Mouse (Mus musculus) midbrain, embryonic 11.5 days (tissue): Measurements from ENCODE around the gene Slc11a1. TPM values are rescaled to one million over a fixed set of nuclear protein-coding genes. Genes with fewer than 3 reads are reported as not detected.
A peak's percentile ranks its signal among the peaks of the same experiment; 100 is the strongest.

Experiments
- ATAC-seq: fragments of 200-750 bp; cut with Nextera tagmentation; 2 replicates; pipeline ENCODE4 v1.8.0; 2017; ENCODE audit warnings: moderate TSS enrichment, moderate library complexity; ENCODE audit not compliant: low FRiP score
- DNase-seq: peaks from one replicate; pipeline ENCODE4 v3.0.0; 2015; ENCODE audit warnings: low spot score; ENCODE audit errors: missing footprints
- H3K27ac ChIP-seq: fragments of 300-500 bp; sonication (generic); 2 replicates; pipeline ENCODE4 v1.5.1; 2014; ENCODE audit warnings: low read depth, low read length
- H3K27me3 ChIP-seq: fragments of 300-500 bp; sonication (generic); 2 replicates; pipeline ENCODE4 v1.6.1; 2014; ENCODE audit warnings: mild to moderate bottlenecking, low read length, moderate library complexity, mixed read lengths; ENCODE audit not compliant: control insufficient read depth, insufficient read depth
- H3K36me3 ChIP-seq: fragments of 300-500 bp; sonication (generic); 2 replicates; pipeline ENCODE4 v1.6.1; 2014; ENCODE audit warnings: mild to moderate bottlenecking, low read length, moderate library complexity, mixed read lengths; ENCODE audit not compliant: control insufficient read depth, insufficient read depth
- H3K4me1 ChIP-seq: fragments of 300-500 bp; sonication (generic); 2 replicates; pipeline ENCODE4 v1.6.1; 2014; ENCODE audit warnings: low read length; ENCODE audit not compliant: control insufficient read depth, insufficient read depth
- H3K4me2 ChIP-seq: fragments of 300-500 bp; sonication (generic); 2 replicates; pipeline ENCODE4 v1.6.1; 2014; ENCODE audit warnings: mild to moderate bottlenecking, moderate library complexity
- H3K4me3 ChIP-seq: fragments of 300-500 bp; sonication (generic); 2 replicates; pipeline ENCODE4 v1.5.1; 2014; ENCODE audit warnings: low read depth, low read length
- H3K9ac ChIP-seq: fragments of 300-500 bp; sonication (generic); 2 replicates; pipeline ENCODE4 v1.6.1; 2014; ENCODE audit warnings: low read length
- H3K9me3 ChIP-seq: fragments of 300-500 bp; sonication (generic); 2 replicates; pipeline ENCODE4 v1.6.1; 2016; ENCODE audit warnings: low read length; ENCODE audit not compliant: control insufficient read depth
- WGBS: fragments of 180-500 bp; shearing (Covaris S2); extraction: QIAGEN DNeasy Blood & Tissue Kit; methylation state at CpG from one replicate; pipeline ENCODE4 v1.1.7; 2014; 5-methylcytosine and 5-hydroxymethylcytosine counted together
- polyA plus RNA-seq: library from polyadenylated mRNA; unstranded; fragments of >200 nt; fragmentation: Nextera tagmentation; extraction: Ambion mirVana; gene quantifications from 2 replicates; pipeline ENCODE4 v1.2.1, GENCODE M21; 2014

The Slc11a1 gene
- polyA plus RNA-seq, 1 experiment from 2014 or later: 1.6 TPM

GRCm38 (mm10) chr1:74389831-74390286 lies 14.9 kb downstream of the Slc11a1 start:
- peaks cover 10% of the 10 kb centered on the region for H3K27me3 ChIP-seq
- 5% methylated on average over 29 of the region's 29 CpGs for WGBS
- H3K36me3 ChIP-seq: peaks cover 8% of the 10 kb centered on the region
- H3K4me2 ChIP-seq: peak overlapping the region; percentile 39
- ATAC-seq (no peak), DNase-seq (peak; percentile 91)
- no peak overlapping the region for H3K27ac ChIP-seq
- peak overlapping the region; percentile 15; the same call in 1 of the 2 replicates for H3K4me3 ChIP-seq
- H3K9me3 ChIP-seq: no peaks in the 10 kb centered on the region
- peaks cover 26% of the 10 kb centered on the region for H3K4me1 ChIP-seq
- peak overlapping the region; percentile 42; the same call in 1 of the 2 replicates for H3K9ac ChIP-seq

- H3K9ac ChIP-seq: peak overlapping the region; percentile 42; the same call in 1 of the 2 replicates
- H3K27me3 ChIP-seq: peaks cover 10% of the 10 kb centered on the region
- ATAC-seq (no peak), DNase-seq (peak; percentile 92)
- H3K9me3 ChIP-seq: no peaks in the 10 kb centered on the region
- H3K4me1 ChIP-seq: peaks cover 26% of the 10 kb centered on the region
- H3K27ac ChIP-seq: no peak overlapping the region
- peaks cover 13% of the 10 kb centered on the region for H3K36me3 ChIP-seq
- WGBS: 7% methylated on average over 21 of the region's 21 CpGs
- peak overlapping the region; percentile 15; the same call in 1 of the 2 replicates for H3K4me3 ChIP-seq
- H3K4me2 ChIP-seq: peak overlapping the region; percentile 79
Observed at GRCm38 (mm10) chr1:74390287-74390906, 15.4 kb downstream of the Slc11a1 start.

- H3K27me3 ChIP-seq: peaks cover 10% of the 10 kb centered on the region
- peak within 1 kb of the TSS; percentile 78 for H3K4me3 ChIP-seq
- ATAC-seq (peak; percentile 78), DNase-seq (peak; percentile 99)
- H3K27ac ChIP-seq: peak within 1 kb of the TSS; percentile 82
- H3K9ac ChIP-seq: peak within 1 kb of the TSS; percentile 89
- peaks cover 26% of the 10 kb centered on the region for H3K4me1 ChIP-seq
- peaks cover 13% of the 10 kb centered on the region for H3K36me3 ChIP-seq
- H3K9me3 ChIP-seq: no peaks in the 10 kb centered on the region
- 2% methylated on average over 46 of the region's 51 CpGs for WGBS
- H3K4me2 ChIP-seq: peak within 1 kb of the TSS; percentile 79
Observed at GRCm38 (mm10) chr1:74390924-74391748, 16.1 kb downstream of the Slc11a1 start, which contains the start of gene Ctdsp1. Ctdsp1 (plus strand) TSS chr1:74391509.

- peak overlapping the region; percentile 79 for H3K4me2 ChIP-seq
- peak; percentile 95 for DNase-seq
- peak overlapping the region; percentile 89 for H3K9ac ChIP-seq
- peak overlapping the region; percentile 78 for H3K4me3 ChIP-seq
- under 1% methylated on average over 59 of the region's 63 CpGs for WGBS
- peaks cover 13% of the 10 kb centered on the region for H3K36me3 ChIP-seq
- peak overlapping the region; percentile 82 for H3K27ac ChIP-seq
- no peaks in the 10 kb centered on the region for H3K9me3 ChIP-seq
- peaks cover 26% of the 10 kb centered on the region for H3K4me1 ChIP-seq
- peaks cover 10% of the 10 kb centered on the region for H3K27me3 ChIP-seq
- peak; percentile 53 for ATAC-seq
Observed at GRCm38 (mm10) chr1:74391844-74392441, 16.9 kb downstream of the Slc11a1 start.

- H3K36me3 ChIP-seq: peaks cover 13% of the 10 kb centered on the region
- DNase-seq (peak; percentile 88), ATAC-seq (peak; percentile 35)
- no peaks in the 10 kb centered on the region for H3K9me3 ChIP-seq
- H3K27me3 ChIP-seq: peaks cover 10% of the 10 kb centered on the region
- WGBS: 2% methylated on average over 16 of the region's 16 CpGs
- peak overlapping the region; percentile 79 for H3K4me2 ChIP-seq
- peak overlapping the region; percentile 78 for H3K4me3 ChIP-seq
- H3K4me1 ChIP-seq: peaks cover 22% of the 10 kb centered on the region
- peak overlapping the region; percentile 89 for H3K9ac ChIP-seq
- peak overlapping the region; percentile 82 for H3K27ac ChIP-seq
Observed at GRCm38 (mm10) chr1:74392446-74392994, 17.5 kb downstream of the Slc11a1 start.

GRCm38 (mm10) chr1:74393010-74393409 lies 18.0 kb downstream of the Slc11a1 start:
- Histone ChIP-seq H3K27me3 (peaks cover 10% of the 10 kb centered on the region), H3K36me3 (peaks cover 13% of the 10 kb centered on the region), H3K4me2 (peak overlapping the region; percentile 79), H3K4me3 (peak overlapping the region; percentile 78), H3K9me3 (no peaks in the 10 kb centered on the region), H3K9ac (peak overlapping the region; percentile 89), H3K27ac (no peak overlapping the region), H3K4me1 (peaks cover 23% of the 10 kb centered on the region)
- WGBS: 42% methylated on average over 7 of the region's 7 CpGs
- ATAC-seq: no peak
- DNase-seq: no peak

GRCm38 (mm10) chr1:74393697-74394096 lies 18.7 kb downstream of the Slc11a1 start:
- H3K27ac ChIP-seq: no peak overlapping the region
- H3K4me3 ChIP-seq: no peak overlapping the region
- no peak overlapping the region for H3K4me2 ChIP-seq
- H3K4me1 ChIP-seq: peaks cover 24% of the 10 kb centered on the region
- ATAC-seq (no peak), DNase-seq (no peak)
- peaks cover 13% of the 10 kb centered on the region for H3K36me3 ChIP-seq
- H3K9me3 ChIP-seq: no peaks in the 10 kb centered on the region
- WGBS: 91% methylated on average over 9 of the region's 9 CpGs
- H3K27me3 ChIP-seq: peaks cover 10% of the 10 kb centered on the region
- no peak overlapping the region for H3K9ac ChIP-seq

GRCm38 (mm10) chr1:74394311-74394710 lies 19.3 kb downstream of the Slc11a1 start:
- no peak for ATAC-seq
- WGBS: 93% methylated on average over 9 of the region's 9 CpGs
- H3K4me2 ChIP-seq: no peak overlapping the region
- H3K4me3 ChIP-seq: no peak overlapping the region
- H3K36me3 ChIP-seq: peaks cover 13% of the 10 kb centered on the region
- H3K4me1 ChIP-seq: peaks cover 24% of the 10 kb centered on the region
- H3K27me3 ChIP-seq: peaks cover 7% of the 10 kb centered on the region
- H3K9ac ChIP-seq: no peak overlapping the region
- H3K9me3 ChIP-seq: no peaks in the 10 kb centered on the region
- no peak for DNase-seq
- no peak overlapping the region for H3K27ac ChIP-seq
